Mouse (Mus musculus) splenic B cell, adult 2 months (primary cell): ENCODE data around the gene Tlr5.
A peak's percentile ranks its signal among the peaks of the same experiment; 100 is the strongest.

ENCODE experiments used
- DNase-seq: peaks from one replicate; pipeline ENCODE4 v3.0.0-alpha.2; 2011; ENCODE audit warnings: low read depth, low spot score
- H3K27me3 ChIP-seq: 2 replicates; pipeline ENCODE4 v1.6.1; 2012; ENCODE audit warnings: mild to moderate bottlenecking, low read length, moderate library complexity, mixed read lengths; ENCODE audit not compliant: control insufficient read depth, poor library complexity, insufficient read depth, severe bottlenecking
- H3K36me3 ChIP-seq: 2 replicates; pipeline ENCODE4 v1.6.1; 2012; ENCODE audit warnings: mild to moderate bottlenecking, low read length, moderate library complexity, mixed read lengths; ENCODE audit not compliant: control insufficient read depth, poor library complexity, insufficient read depth, severe bottlenecking

Tlr5 gene

DNA sequence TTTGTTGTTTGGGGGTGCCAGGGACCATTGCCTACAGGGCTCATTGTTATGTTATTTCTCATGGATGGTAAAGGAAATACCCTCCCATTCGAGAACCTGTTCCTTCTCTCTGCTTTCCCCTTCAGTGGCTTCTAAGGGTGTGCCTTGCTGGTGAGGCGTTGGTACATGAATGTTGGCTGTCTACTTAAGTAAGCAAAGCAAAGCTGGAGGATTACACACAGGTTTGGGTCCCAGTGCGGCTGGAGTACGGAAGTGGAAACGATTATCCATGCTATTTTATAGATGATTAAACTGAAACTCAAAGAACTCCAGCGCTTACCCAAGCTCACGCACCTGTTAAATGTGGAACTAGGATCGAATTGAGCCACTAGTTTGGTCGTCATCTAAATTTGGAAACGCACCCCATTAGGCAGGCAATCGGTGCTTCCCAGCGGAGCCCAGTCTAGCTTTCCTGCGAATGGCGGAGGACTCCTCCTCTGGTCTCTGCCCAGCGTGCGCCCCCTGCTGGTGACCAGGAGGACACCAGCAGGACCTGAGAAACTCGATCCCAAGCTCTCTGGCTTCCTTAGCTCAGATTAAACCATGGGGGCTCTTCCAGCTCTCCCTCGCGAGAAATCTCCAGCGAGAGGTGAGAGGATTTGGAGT is 5.3 kb downstream of the Tlr5 start:
- H3K27me3 ChIP-seq: no peaks in the 10 kb centered on the region
- DNase-seq: peak; percentile 73
- no peaks in the 10 kb centered on the region for H3K36me3 ChIP-seq

DNA sequence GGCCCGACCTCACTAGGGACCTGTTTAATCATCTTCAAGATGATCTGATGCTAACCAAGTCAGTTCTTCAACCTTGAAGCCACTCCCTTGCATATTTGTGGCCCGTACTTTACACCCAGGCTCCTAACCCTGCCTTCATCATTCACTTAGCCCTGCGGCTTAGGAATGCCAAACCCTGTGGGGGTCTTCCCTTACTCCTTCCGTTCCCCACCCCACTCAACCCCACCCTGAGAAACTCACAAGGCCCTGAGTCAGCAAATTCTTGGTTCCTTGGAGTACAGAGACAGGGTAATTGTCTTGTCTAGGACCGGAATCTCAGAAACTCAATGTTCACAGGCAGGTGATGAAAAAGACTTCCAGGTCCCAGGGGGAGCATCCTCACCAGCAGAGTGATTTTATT is 6.5 kb downstream of the Tlr5 start:
- Histone ChIP-seq H3K36me3 (no peaks in the 10 kb centered on the region), H3K27me3 (no peaks in the 10 kb centered on the region)
- DNase-seq: no peak

DNA sequence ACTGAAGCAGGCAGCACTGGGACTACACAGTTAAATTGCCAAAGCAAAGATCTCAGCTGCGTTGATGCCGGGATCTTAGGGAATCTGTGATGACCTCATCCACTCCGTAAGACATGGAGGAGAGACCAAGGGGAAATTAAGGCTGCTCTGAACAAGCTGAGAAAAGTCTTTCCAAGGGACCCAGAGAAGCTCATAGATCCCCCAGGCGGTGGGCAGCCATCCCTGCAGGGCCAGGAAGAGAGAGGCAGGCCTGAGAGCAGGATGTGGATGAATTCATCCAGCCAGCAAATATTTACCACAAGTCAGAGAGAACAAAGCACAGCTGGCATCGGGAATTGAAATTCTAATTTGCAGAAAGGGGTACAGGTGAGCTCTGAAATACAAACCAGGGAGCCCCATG is 8.7 kb downstream of the Tlr5 start:
- Histone ChIP-seq H3K36me3 (no peaks in the 10 kb centered on the region), H3K27me3 (no peaks in the 10 kb centered on the region)
- DNase-seq: no peak

DNA sequence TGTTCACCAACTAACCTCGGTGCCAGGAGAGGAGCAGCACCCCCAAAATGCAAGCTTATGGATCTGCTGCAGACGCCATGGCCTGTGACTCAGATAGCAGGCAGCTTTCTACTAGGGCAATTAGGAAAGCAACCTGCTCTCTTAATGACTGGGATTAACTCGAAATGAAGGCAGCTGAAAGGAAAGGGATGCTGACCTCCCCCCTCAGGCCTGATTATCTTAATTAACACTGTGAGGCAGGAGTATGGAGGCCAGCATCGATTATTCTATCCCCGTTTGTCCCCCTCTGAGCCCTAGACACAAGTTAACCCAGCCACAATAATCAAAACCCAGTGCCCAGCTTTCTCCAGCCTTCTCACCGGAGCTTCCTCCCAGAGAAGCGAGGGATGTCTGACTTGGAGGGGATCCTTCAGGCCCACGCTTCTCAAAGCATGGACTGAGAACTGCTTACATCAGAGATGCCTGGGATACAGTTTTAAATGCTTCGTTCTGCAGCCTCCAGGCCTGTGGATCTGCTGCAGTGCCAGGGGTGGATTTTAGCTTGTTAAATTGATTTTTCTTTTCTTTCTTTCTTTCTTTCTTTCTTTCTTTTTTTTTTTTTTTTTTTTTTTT is 10.4 kb downstream of the Tlr5 start:
- Histone ChIP-seq H3K27me3 (no peaks in the 10 kb centered on the region), H3K36me3 (no peaks in the 10 kb centered on the region)
- no peak for DNase-seq

DNA sequence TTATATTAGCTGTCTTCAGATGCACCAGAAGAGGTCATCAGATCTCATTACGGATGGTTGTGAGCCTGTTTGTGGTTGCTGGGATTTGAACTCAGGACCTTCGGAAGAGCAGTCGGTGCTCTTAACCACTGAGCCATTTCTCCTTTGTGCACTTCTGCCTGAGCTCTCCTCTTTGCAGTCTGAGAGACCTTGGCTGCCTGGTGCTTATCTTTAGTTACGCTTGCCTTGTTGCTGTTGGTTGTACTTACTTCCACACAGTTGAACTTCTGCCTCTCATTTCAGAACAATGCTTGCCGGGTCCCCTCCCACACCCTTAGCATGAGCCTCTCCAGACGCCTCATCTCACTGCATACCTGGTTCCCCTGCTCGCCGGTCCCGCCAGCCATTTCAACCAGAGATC is 14.1 kb downstream of the Tlr5 start:
- Histone ChIP-seq H3K36me3 (no peaks in the 10 kb centered on the region), H3K27me3 (no peaks in the 10 kb centered on the region)
- no peak for DNase-seq

DNA sequence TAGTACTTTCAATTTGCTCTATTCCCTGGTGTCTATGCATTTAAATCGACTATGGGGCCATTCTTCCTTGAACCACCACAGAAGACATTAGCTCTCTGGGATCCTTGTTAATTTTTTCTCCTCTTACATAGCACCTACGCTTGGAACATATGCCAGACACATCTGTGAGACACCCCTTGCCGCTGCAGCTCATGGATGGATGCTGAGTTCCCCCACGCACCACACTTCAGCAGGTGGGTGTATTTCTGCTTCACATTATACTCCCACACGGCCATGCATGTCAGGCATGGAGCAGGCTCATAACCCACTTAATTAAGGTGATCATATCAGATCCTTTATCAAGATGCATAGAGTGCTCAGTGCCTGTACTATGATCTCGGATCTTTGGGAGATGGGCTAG is 17.7 kb downstream of the Tlr5 start:
- H3K36me3 ChIP-seq: no peaks in the 10 kb centered on the region
- H3K27me3 ChIP-seq: no peaks in the 10 kb centered on the region
- DNase-seq: no peak

DNA sequence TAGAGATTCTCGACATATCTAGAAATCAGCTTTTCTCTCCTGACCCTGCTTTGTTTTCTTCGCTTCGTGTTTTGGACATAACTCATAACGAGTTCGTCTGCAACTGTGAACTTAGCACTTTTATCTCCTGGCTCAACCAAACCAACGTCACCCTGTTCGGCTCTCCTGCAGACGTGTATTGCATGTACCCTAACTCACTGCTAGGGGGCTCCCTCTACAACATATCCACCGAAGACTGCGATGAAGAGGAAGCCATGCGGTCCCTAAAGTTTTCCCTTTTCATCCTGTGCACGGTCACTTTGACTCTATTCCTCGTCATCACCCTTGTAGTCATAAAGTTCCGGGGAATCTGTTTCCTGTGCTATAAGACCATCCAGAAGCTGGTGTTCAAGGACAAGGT is 20.2 kb downstream of the Tlr5 start:
- no peak for DNase-seq
- Histone ChIP-seq H3K27me3 (no peaks in the 10 kb centered on the region), H3K36me3 (no peaks in the 10 kb centered on the region)

DNA sequence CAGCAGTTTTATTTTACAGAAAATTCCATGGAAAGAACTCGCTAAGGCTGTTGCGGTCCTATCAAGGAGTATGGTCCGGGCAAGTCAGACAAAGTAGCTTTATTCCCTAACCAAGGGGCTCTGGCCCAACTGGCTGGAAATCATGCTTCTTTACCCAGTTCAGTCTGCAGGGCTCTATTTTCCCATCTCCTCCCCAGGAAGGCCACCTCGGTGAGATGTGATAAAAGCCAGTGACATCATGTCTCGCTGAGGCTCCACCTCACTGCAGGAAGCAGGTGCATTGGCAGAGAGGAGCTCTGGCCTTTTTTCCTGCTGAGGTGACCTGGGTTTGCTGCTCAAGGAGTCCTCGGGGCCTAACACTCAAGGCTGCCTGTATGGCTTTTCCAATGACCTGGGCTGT is 26.1 kb downstream of the Tlr5 start:
- DNase-seq: no peak
- no peaks in the 10 kb centered on the region for H3K27me3 ChIP-seq
- no peaks in the 10 kb centered on the region for H3K36me3 ChIP-seq

DNA sequence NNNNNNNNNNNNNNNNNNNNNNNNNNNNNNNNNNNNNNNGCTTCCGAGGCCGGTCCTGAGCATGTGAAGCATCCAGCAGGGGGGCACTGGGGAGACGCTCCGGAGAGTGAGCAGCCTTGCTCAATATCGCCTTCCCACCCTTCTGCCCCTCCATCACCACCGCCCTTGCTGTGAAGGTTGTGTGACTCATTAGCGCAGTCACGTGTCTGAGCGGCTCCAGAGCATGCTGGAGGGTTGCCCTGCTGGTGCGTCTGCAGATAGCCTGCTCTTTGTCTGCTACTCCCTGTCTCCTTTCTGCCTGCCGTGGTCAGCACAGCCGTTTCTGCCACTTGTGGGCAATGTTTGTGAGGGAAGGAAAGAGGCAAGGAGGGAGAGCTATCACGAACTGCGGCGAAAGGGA is 28.4 kb downstream of the Tlr5 start:
- no peaks in the 10 kb centered on the region for H3K27me3 ChIP-seq
- no peaks in the 10 kb centered on the region for H3K36me3 ChIP-seq
- DNase-seq: peak; percentile 71

DNA sequence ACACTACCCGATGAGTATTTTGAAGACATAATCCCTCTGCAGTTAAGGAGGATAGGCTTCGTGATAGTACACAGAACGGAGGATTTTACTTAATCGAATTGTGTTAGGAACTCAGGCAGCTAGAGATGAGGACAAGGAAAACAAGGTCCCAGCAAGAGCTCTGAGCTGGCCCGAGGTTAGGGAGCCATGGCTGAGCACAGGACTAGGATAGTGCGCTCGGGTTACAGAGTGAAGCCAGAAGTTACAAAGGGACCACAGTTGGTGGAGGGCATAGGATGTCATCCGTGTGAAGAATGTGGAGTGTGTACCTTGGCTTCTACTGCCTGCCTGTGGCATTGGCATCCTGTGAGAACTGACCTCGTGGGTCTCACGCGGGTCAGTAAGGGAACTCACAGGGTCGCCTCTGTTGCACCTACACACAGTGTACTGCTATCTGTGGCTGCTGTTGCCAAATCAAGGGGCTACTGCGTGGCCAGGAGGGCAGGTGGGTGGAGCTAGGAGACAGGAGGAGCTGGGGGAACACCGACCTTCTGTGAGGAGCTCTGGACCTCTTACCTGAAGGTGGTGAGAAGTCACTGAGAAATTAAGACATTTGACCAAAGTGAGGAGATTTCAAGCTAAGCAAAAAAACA is 29.0 kb downstream of the Tlr5 start:
- Histone ChIP-seq H3K27me3 (no peaks in the 10 kb centered on the region), H3K36me3 (no peaks in the 10 kb centered on the region)
- no peak for DNase-seq

DNA sequence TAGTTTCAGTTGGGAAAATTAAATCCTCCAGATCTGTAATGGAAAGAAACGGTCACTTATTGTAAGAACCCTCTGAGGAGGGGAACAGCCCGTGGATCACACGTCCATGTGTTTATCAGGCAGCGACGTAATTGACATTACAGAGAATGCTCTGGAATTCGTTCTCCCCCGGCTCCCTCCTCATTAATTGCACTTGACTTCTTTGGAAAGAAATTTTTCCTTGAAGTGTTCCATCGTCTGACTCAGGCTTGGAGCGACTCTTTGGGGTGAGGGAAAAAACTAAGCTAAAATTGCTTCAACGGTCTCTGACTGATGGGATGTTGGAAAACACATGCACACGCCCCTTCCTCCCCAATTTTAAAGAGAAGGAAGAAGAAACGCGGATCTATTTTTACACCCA is 31.7 kb downstream of the Tlr5 start:
- H3K36me3 ChIP-seq: no peaks in the 10 kb centered on the region
- no peaks in the 10 kb centered on the region for H3K27me3 ChIP-seq
- DNase-seq: no peak

DNA sequence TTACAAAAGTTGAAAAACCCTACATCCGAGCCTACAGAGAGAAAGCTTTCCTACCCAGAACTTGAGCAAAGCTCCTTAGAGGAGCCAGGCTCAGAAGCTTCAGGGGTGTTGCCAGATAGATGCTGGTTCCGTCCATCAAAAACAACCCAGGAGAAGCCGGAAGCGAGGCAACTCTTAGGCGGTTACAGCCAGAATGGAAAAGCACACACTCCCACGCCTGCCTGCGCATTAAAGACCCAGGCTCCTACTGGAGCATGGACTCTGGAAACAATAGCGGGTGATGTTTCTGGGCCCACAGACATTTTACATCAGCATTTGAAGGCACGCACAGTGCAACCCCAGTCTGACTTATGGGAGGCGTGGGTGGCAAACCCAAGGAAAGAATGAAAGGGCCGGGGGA is 32.2 kb downstream of the Tlr5 start:
- Histone ChIP-seq H3K27me3 (no peaks in the 10 kb centered on the region), H3K36me3 (no peaks in the 10 kb centered on the region)
- DNase-seq: no peak

DNA sequence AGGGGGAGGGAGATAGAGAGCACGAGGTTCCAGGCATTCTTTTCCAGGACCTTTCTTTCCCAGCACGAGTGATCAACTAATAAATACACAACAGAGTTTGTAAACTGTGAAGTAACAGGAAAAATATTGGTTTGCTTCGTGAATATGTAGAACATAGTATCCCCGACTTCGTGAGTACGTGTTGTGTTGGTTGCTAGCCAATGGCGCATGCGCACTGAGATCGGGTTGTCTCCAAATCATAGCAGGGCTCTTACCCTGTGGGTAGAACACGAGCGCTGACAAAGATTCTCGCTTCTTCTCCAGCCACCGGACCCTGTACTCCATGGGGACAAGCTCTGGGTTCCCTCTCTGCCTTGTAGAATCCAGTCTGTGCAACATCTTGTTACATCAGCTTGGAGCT is 33.2 kb downstream of the Tlr5 start:
- no peak for DNase-seq
- Histone ChIP-seq H3K27me3 (no peaks in the 10 kb centered on the region), H3K36me3 (no peaks in the 10 kb centered on the region)

DNA sequence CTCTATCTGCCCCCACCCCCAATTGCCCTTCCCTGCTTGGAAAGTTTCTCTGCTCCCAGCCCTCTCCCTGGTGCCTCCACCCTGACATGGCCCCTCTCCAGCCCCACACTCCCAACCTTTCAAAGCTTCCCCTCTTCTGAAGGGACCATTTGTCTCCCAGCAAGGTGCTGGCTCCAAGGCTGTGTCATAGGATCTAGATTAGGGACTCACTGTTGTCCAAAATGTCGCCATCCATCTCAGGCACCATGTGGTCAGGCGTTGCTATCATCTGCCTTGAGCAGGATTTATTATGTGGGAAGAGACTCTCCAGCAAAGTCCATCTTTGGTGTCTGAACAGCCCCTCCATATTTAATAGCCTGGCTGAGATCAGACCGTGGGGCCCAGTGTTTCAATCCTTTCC is 34.1 kb downstream of the Tlr5 start:
- Histone ChIP-seq H3K36me3 (no peaks in the 10 kb centered on the region), H3K27me3 (no peaks in the 10 kb centered on the region)
- no peak for DNase-seq

DNA sequence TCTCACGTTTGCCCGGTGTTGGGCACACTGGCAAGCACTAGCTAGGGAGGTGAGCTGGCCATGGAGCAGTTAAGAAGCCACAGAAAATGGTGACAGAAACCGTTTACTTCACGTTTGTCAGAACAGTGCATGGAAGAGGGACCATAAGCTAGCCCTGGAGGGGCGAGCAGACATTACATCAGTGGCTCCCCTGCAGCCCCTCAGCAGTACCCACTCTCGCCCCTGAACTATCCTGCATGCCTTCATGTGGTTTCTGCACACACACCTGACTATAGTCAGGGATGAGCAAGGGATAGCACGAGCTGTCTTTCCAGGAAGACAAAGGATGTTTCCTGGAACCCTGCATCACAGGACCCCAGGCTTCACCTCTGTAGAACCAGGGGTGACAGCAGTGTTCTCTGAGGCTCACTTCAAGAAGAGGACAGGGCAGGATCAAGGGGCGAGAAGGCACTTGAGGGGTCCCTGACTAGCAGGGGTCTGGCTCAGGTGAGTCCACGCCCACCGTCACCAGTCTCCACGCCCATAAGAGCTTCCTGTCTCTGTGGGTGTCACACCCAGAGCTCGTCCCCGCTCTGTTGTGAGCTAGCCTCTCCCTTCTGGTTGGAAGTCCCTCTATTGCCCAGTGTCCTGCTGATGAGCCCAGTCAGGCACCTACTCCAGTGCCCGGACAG is 35.6 kb downstream of the Tlr5 start:
- Histone ChIP-seq H3K27me3 (no peaks in the 10 kb centered on the region), H3K36me3 (no peaks in the 10 kb centered on the region)
- DNase-seq: no peak
